Mouse (Mus musculus): ENCODE data around the gene Myo1c.

- TF ChIP-seq CTCF (IDR thresholded peaks at IDR 0.05; ENCODE audit: extremely low read depth, insufficient read depth, insufficient read length, insufficient replicate concordance) (no peak), POLR2A (IDR thresholded peaks at IDR 0.05; ENCODE audit: low read depth, low read length) (no peak)
Measured at GRCm38 (mm10) chr11:75668621-75669020, 18.3 kb downstream of the Myo1c start.

All from spleen, adult 2 months (tissue).